Mouse (Mus musculus): ENCODE measurements at regions not wholly inside any gene's neighbourhood (a gene's known extent, or its start where the extent isn't known, plus 50 kb on each side); places are given as distances from the start of the nearest gene placed in this dataset.
"Not testable (repeated sequence)": the region's sequence is repeated elsewhere in the genome, so short reads cannot be mapped to it uniquely, and the experiment has no call there.

GRCm38 (mm10) chr19:59564101-59564500 is 105.9 kb downstream of the Emx2 start:
- Histone ChIP-seq H3K36me3 (replicated peaks in 1 of 2; ENCODE audit: control insufficient read depth in 1 of 2, insufficient read depth in 1 of 2, low read length in 1 of 2) (no peaks in the 10 kb centered on the region), H3K4me1 (ENCODE audit: control insufficient read depth in 1 of 2, insufficient read depth in 2 of 2) (no peaks in the 10 kb centered on the region), H3K27ac (ENCODE audit: insufficient read depth, low read depth) (no peak overlapping the region), H3K27me3 (replicated peaks) (no peaks in the 10 kb centered on the region), H3K79me2 (replicated peaks; ENCODE audit: control insufficient read depth, extremely low read depth, insufficient read depth, poor library complexity, severe bottlenecking) (no peaks in the 10 kb centered on the region), H3K4me3 (replicated peaks in 1 of 3; ENCODE audit: low read depth in 2 of 3, low read length in 2 of 3, poor library complexity in 1 of 3) (no peak overlapping the region), H3K4me2 (ENCODE audit: insufficient read depth, low read depth, poor library complexity, severe bottlenecking) (no peak overlapping the region), H3K9ac (ENCODE audit: insufficient read depth, low read depth) (no peak overlapping the region), H3K9me3 (replicated peaks; ENCODE audit: low read length) (no peaks in the 10 kb centered on the region)
- dilution Hi-C loops (cut with MboI; ENCODE audit: extremely low pct_ligation_motif_present, extremely low pct_unique_long_range_greater_than_20kb, low sequenced_read_pairs) (no loop called here), in situ Hi-C loops (cut with MboI; ENCODE audit: low pct_ligation_motif_present, low pct_unique_long_range_greater_than_20kb, low sequenced_read_pairs) (no loop called here)
- DNase-seq (ENCODE audit: extremely low read depth) = no peak
- TF ChIP-seq SMC3 (IDR thresholded peaks at IDR 0.05; ENCODE audit: low read depth, low read length) = no peak
- TF ChIP-seq E2F4 (IDR thresholded peaks at IDR 0.05; ENCODE audit: insufficient replicate concordance, low read depth, low read length) = no peak
- TF ChIP-seq CHD1 (IDR thresholded peaks at IDR 0.05; ENCODE audit: low read depth, low read length) = no peak
- TF ChIP-seq TCF12 (IDR thresholded peaks at IDR 0.05; ENCODE audit: low read depth, low read length) = no peak
- TF ChIP-seq JUN (IDR thresholded peaks at IDR 0.05; ENCODE audit: insufficient read depth, low read depth, low read length) = no peak
- no peak for TF ChIP-seq MXI1 (IDR thresholded peaks at IDR 0.05; ENCODE audit: low read depth, low read length)
- TF ChIP-seq CTCF (conservative IDR thresholded peaks at IDR 0.05 in 1 of 2, IDR thresholded peaks at IDR 0.05 in 1 of 2; ENCODE audit: low read depth in 2 of 2, low read length in 2 of 2) = no peak
- TF ChIP-seq ETS1 (conservative IDR thresholded peaks at IDR 0.05; ENCODE audit: low read depth, low read length) = no peak
- no peak for TF ChIP-seq ELF1 (IDR thresholded peaks at IDR 0.05; ENCODE audit: low read depth, low read length)
- no peak for TF ChIP-seq MEF2A (IDR thresholded peaks at IDR 0.05; ENCODE audit: borderline replicate concordance, low read depth, low read length)
- TF ChIP-seq SIN3A (IDR thresholded peaks at IDR 0.05; ENCODE audit: low read length) = no peak
- no peak for TF ChIP-seq KAT2A (IDR thresholded peaks at IDR 0.05; ENCODE audit: insufficient replicate concordance, low read length)
- no peak for TF ChIP-seq MAZ (IDR thresholded peaks at IDR 0.05; ENCODE audit: low read depth, low read length)
- no peak for TF ChIP-seq TBP (conservative IDR thresholded peaks at IDR 0.05; ENCODE audit: low read depth, low read length)

GRCm38 (mm10) chr19:59568907-59569306 is 110.7 kb downstream of the Emx2 start:
- Histone ChIP-seq H3K9me3 (replicated peaks; ENCODE audit: low read length) (no peaks in the 10 kb centered on the region), H3K4me3 (replicated peaks in 1 of 3; ENCODE audit: low read depth in 2 of 3, low read length in 2 of 3, poor library complexity in 1 of 3) (no peak overlapping the region), H3K36me3 (replicated peaks in 1 of 2; ENCODE audit: control insufficient read depth in 1 of 2, insufficient read depth in 1 of 2, low read length in 1 of 2) (no peaks in the 10 kb centered on the region), H3K4me1 (ENCODE audit: control insufficient read depth in 1 of 2, insufficient read depth in 2 of 2) (no peaks in the 10 kb centered on the region), H3K27me3 (replicated peaks) (no peaks in the 10 kb centered on the region), H3K4me2 (ENCODE audit: insufficient read depth, low read depth, poor library complexity, severe bottlenecking) (no peak overlapping the region), H3K9ac (ENCODE audit: insufficient read depth, low read depth) (no peak overlapping the region), H3K79me2 (replicated peaks; ENCODE audit: control insufficient read depth, extremely low read depth, insufficient read depth, poor library complexity, severe bottlenecking) (no peaks in the 10 kb centered on the region), H3K27ac (ENCODE audit: insufficient read depth, low read depth) (no peak overlapping the region)
- TF ChIP-seq CTCF (conservative IDR thresholded peaks at IDR 0.05 in 1 of 2, IDR thresholded peaks at IDR 0.05 in 1 of 2; ENCODE audit: low read depth in 2 of 2, low read length in 2 of 2) (no peak), SMC3 (IDR thresholded peaks at IDR 0.05; ENCODE audit: low read depth, low read length) (no peak), CHD1 (IDR thresholded peaks at IDR 0.05; ENCODE audit: low read depth, low read length) (no peak), JUND (conservative IDR thresholded peaks at IDR 0.05; ENCODE audit: low read depth, low read length) (no peak), USF1 (IDR thresholded peaks at IDR 0.05; ENCODE audit: low read depth, low read length) (no peak), POLR2A (IDR thresholded peaks at IDR 0.05; ENCODE audit: low read depth, low read length) (no peak), ZKSCAN1 (IDR thresholded peaks at IDR 0.05; ENCODE audit: borderline replicate concordance, low read depth, low read length) (no peak), MAZ (IDR thresholded peaks at IDR 0.05; ENCODE audit: low read depth, low read length) (no peak), NRF1 (IDR thresholded peaks at IDR 0.05; ENCODE audit: low read depth, low read length) (no peak), TCF12 (IDR thresholded peaks at IDR 0.05; ENCODE audit: low read depth, low read length) (no peak), ZC3H11A (IDR thresholded peaks at IDR 0.05; ENCODE audit: low read depth, low read length) (no peak), KAT2A (IDR thresholded peaks at IDR 0.05; ENCODE audit: insufficient replicate concordance, low read length) (no peak), BHLHE40 (IDR thresholded peaks at IDR 0.05; ENCODE audit: low read depth, low read length) (no peak), MEF2A (IDR thresholded peaks at IDR 0.05; ENCODE audit: borderline replicate concordance, low read depth, low read length) (no peak), HCFC1 (IDR thresholded peaks at IDR 0.05; ENCODE audit: low read depth, low read length) (no peak), ZNF384 (IDR thresholded peaks at IDR 0.05; ENCODE audit: low read depth, low read length) (no peak), GABPA (IDR thresholded peaks at IDR 0.05; ENCODE audit: insufficient replicate concordance, low read depth, low read length) (no peak), SIN3A (IDR thresholded peaks at IDR 0.05; ENCODE audit: low read length) (no peak), E2F4 (IDR thresholded peaks at IDR 0.05; ENCODE audit: insufficient replicate concordance, low read depth, low read length) (no peak), ETS1 (conservative IDR thresholded peaks at IDR 0.05; ENCODE audit: low read depth, low read length) (no peak)
- in situ Hi-C loops (cut with MboI; ENCODE audit: low pct_ligation_motif_present, low pct_unique_long_range_greater_than_20kb, low sequenced_read_pairs) (no loop called here), dilution Hi-C loops (cut with MboI; ENCODE audit: extremely low pct_ligation_motif_present, extremely low pct_unique_long_range_greater_than_20kb, low sequenced_read_pairs) (no loop called here)
- no peak for DNase-seq (ENCODE audit: extremely low read depth)

- H3K79me2 ChIP-seq (replicated peaks; ENCODE audit: control insufficient read depth, extremely low read depth, insufficient read depth, poor library complexity, severe bottlenecking); H3K27ac ChIP-seq (ENCODE audit: insufficient read depth, low read depth); H3K27me3 ChIP-seq (replicated peaks); H3K4me3 ChIP-seq (replicated peaks in 1 of 3; ENCODE audit: low read depth in 2 of 3, low read length in 2 of 3, poor library complexity in 1 of 3); dilution Hi-C loops (cut with MboI; ENCODE audit: extremely low pct_ligation_motif_present, extremely low pct_unique_long_range_greater_than_20kb, low sequenced_read_pairs); H3K4me1 ChIP-seq (ENCODE audit: control insufficient read depth in 1 of 2, insufficient read depth in 2 of 2); H3K9me3 ChIP-seq (replicated peaks; ENCODE audit: low read length); H3K9ac ChIP-seq (ENCODE audit: insufficient read depth, low read depth); H3K4me2 ChIP-seq (ENCODE audit: insufficient read depth, low read depth, poor library complexity, severe bottlenecking); DNase-seq (ENCODE audit: extremely low read depth); H3K36me3 ChIP-seq (replicated peaks in 1 of 2; ENCODE audit: control insufficient read depth in 1 of 2, insufficient read depth in 1 of 2, low read length in 1 of 2); in situ Hi-C loops (cut with MboI; ENCODE audit: low pct_ligation_motif_present, low pct_unique_long_range_greater_than_20kb, low sequenced_read_pairs): not testable (repeated sequence)
These were observed 111.4 kb downstream of the Emx2 start for GRCm38 (mm10) chr19:59569590-59569989.
